Mouse (Mus musculus) limb, embryonic 11.5 days (tissue): ENCODE measurements around the gene Bmp7. TPM values are rescaled to one million over a fixed set of nuclear protein-coding genes. Genes with fewer than 3 reads are reported as not detected.
A peak's percentile ranks its signal among the peaks of the same experiment; 100 is the strongest.

ENCODE experiments used
- ATAC-seq: fragments of 200-750 bp; cut with Nextera tagmentation; 2 replicates; pipeline ENCODE4 v1.8.0; 2017; ENCODE audit warnings: low read depth; ENCODE audit not compliant: insufficient number of reproducible peaks, low FRiP score, low TSS enrichment
- DNase-seq: peaks from one replicate; pipeline ENCODE4 v3.0.0-alpha.2; 2015; ENCODE audit warnings: low spot score
- H3K27ac ChIP-seq: fragments of 300-500 bp; sonication (generic); replicated peaks from 2 replicates; pipeline ENCODE4 v1.5.1; 2014; ENCODE audit warnings: low read depth, mild to moderate bottlenecking, low read length
- H3K27me3 ChIP-seq: fragments of 300-500 bp; sonication (generic); 2 replicates; pipeline ENCODE4 v1.6.1; 2014; ENCODE audit warnings: mild to moderate bottlenecking, low read length, mixed read lengths; ENCODE audit not compliant: control insufficient read depth, insufficient read depth
- H3K36me3 ChIP-seq: fragments of 300-500 bp; sonication (generic); 2 replicates; pipeline ENCODE4 v1.6.1; 2014; ENCODE audit warnings: mild to moderate bottlenecking, low read length, moderate library complexity, mixed read lengths; ENCODE audit not compliant: control insufficient read depth, insufficient read depth
- H3K4me1 ChIP-seq: fragments of 300-500 bp; sonication (generic); 2 replicates; pipeline ENCODE4 v1.6.1; 2014; ENCODE audit warnings: low read length, mixed read lengths; ENCODE audit not compliant: control insufficient read depth, insufficient read depth
- H3K4me2 ChIP-seq: fragments of 300-500 bp; sonication (generic); 2 replicates; pipeline ENCODE4 v1.6.1; 2014; ENCODE audit warnings: low read depth, mild to moderate bottlenecking, moderate library complexity; ENCODE audit not compliant: severe bottlenecking
- H3K4me3 ChIP-seq: fragments of 300-500 bp; sonication (generic); 2 replicates; pipeline ENCODE4 v1.5.1; 2014; ENCODE audit warnings: low read depth, low read length
- H3K9ac ChIP-seq: fragments of 300-500 bp; sonication (generic); 2 replicates; pipeline ENCODE4 v1.6.1; 2014; ENCODE audit warnings: mild to moderate bottlenecking, low read length
- H3K9me3 ChIP-seq: fragments of 300-500 bp; sonication (generic); 2 replicates; pipeline ENCODE4 v1.6.1; 2016; ENCODE audit warnings: low read length; ENCODE audit not compliant: control insufficient read depth
- WGBS: fragments of 180-500 bp; shearing (Covaris S2); extraction: QIAGEN DNeasy Blood & Tissue Kit; methylation state at CpG from one replicate; pipeline ENCODE4 v1.1.7; 2014; 5-methylcytosine and 5-hydroxymethylcytosine counted together
- polyA plus RNA-seq: library from polyadenylated mRNA; unstranded; fragments of >200 nt; fragmentation: Nextera tagmentation; extraction: Ambion mirVana; gene quantifications from 2 replicates; pipeline ENCODE4 v1.2.1, GENCODE M21; 2014

Gene Bmp7
- polyA plus RNA-seq, 1 experiment from 2014 or later, result 38.1 TPM

- no peak overlapping the region for H3K27ac ChIP-seq
- peak; percentile 68 for DNase-seq
- no peak overlapping the region for H3K4me3 ChIP-seq
- 33% methylated on average over 29 of the region's 29 CpGs for WGBS
- no peak overlapping the region; the same call in 1 of the 2 replicates for H3K9ac ChIP-seq
- no peaks in the 10 kb centered on the region for H3K27me3 ChIP-seq
- H3K36me3 ChIP-seq, result no peaks in the 10 kb centered on the region
- H3K9me3 ChIP-seq, result no peaks in the 10 kb centered on the region; the same call in 1 of the 2 replicates
- ATAC-seq, result no peak
- peak overlapping the region; percentile 17; the same call in 1 of the 2 replicates for H3K4me2 ChIP-seq
- H3K4me1 ChIP-seq, result peaks cover 24% of the 10 kb centered on the region
Measured at GRCm38 (mm10) chr2:172862850-172863468, 77.2 kb downstream of the Bmp7 start.

GRCm38 (mm10) chr2:172862424-172862823 is 77.7 kb downstream of the Bmp7 start:
- WGBS, result 70% methylated on average over 19 of the region's 19 CpGs
- Histone ChIP-seq H3K9ac (no peak overlapping the region), H3K36me3 (no peaks in the 10 kb centered on the region), H3K9me3 (no peaks in the 10 kb centered on the region; the same call in 1 of the 2 replicates), H3K4me3 (no peak overlapping the region), H3K27me3 (no peaks in the 10 kb centered on the region), H3K27ac (no peak overlapping the region), H3K4me1 (peaks cover 22% of the 10 kb centered on the region), H3K4me2 (no peak overlapping the region)
- DNase-seq (no peak), ATAC-seq (no peak)

GRCm38 (mm10) chr2:172861590-172861989 is 78.5 kb downstream of the Bmp7 start:
- no peaks in the 10 kb centered on the region for H3K27me3 ChIP-seq
- no peak overlapping the region for H3K4me2 ChIP-seq
- H3K36me3 ChIP-seq, result no peaks in the 10 kb centered on the region
- H3K9ac ChIP-seq, result no peak overlapping the region
- WGBS, result 72% methylated on average over 14 of the region's 14 CpGs
- no peak for DNase-seq
- no peak overlapping the region for H3K27ac ChIP-seq
- no peak overlapping the region for H3K4me3 ChIP-seq
- no peak for ATAC-seq
- H3K9me3 ChIP-seq, result no peaks in the 10 kb centered on the region; the same call in 1 of the 2 replicates
- H3K4me1 ChIP-seq, result peaks cover 13% of the 10 kb centered on the region

- H3K36me3 ChIP-seq, result no peaks in the 10 kb centered on the region
- DNase-seq (no peak), ATAC-seq (no peak)
- H3K4me1 ChIP-seq, result peaks cover 10% of the 10 kb centered on the region; the same call in 1 of the 2 replicates
- H3K27ac ChIP-seq, result no peak overlapping the region
- H3K27me3 ChIP-seq, result no peaks in the 10 kb centered on the region
- no peak overlapping the region for H3K4me2 ChIP-seq
- H3K4me3 ChIP-seq, result no peak overlapping the region
- no peaks in the 10 kb centered on the region; the same call in 1 of the 2 replicates for H3K9me3 ChIP-seq
- WGBS, result 88% methylated on average over 8 of the region's 8 CpGs
- H3K9ac ChIP-seq, result no peak overlapping the region
Measured at GRCm38 (mm10) chr2:172860593-172860992, 79.5 kb downstream of the Bmp7 start.

- Histone ChIP-seq H3K9ac (no peak overlapping the region), H3K4me3 (no peak overlapping the region), H3K9me3 (no peaks in the 10 kb centered on the region; the same call in 1 of the 2 replicates), H3K4me1 (peaks cover 10% of the 10 kb centered on the region; the same call in 1 of the 2 replicates), H3K4me2 (no peak overlapping the region), H3K36me3 (no peaks in the 10 kb centered on the region), H3K27ac (no peak overlapping the region), H3K27me3 (no peaks in the 10 kb centered on the region)
- ATAC-seq, result no peak
- no peak for DNase-seq
- WGBS, result 89% methylated on average over 7 of the region's 7 CpGs
Measured at GRCm38 (mm10) chr2:172860104-172860503, 80.0 kb downstream of the Bmp7 start.

- WGBS, result 64% methylated on average over 10 of the region's 10 CpGs
- Histone ChIP-seq H3K36me3 (no peaks in the 10 kb centered on the region), H3K4me1 (peaks cover 8% of the 10 kb centered on the region; the same call in 1 of the 2 replicates), H3K9ac (no peak overlapping the region), H3K9me3 (no peaks in the 10 kb centered on the region; the same call in 1 of the 2 replicates), H3K4me3 (no peak overlapping the region), H3K27ac (no peak overlapping the region), H3K27me3 (no peaks in the 10 kb centered on the region), H3K4me2 (no peak overlapping the region)
- DNase-seq (no peak), ATAC-seq (no peak)
Measured at GRCm38 (mm10) chr2:172857048-172857447, 83.1 kb downstream of the Bmp7 start.

- Histone ChIP-seq H3K27ac (no peak overlapping the region), H3K36me3 (no peaks in the 10 kb centered on the region), H3K4me3 (no peak overlapping the region), H3K4me2 (no peak overlapping the region), H3K4me1 (peaks cover 12% of the 10 kb centered on the region; the same call in 1 of the 2 replicates), H3K9me3 (no peaks in the 10 kb centered on the region; the same call in 1 of the 2 replicates), H3K9ac (no peak overlapping the region), H3K27me3 (no peaks in the 10 kb centered on the region)
- no peak for DNase-seq
- WGBS, result 68% methylated on average over 2 of the region's 2 CpGs
- no peak for ATAC-seq
Measured at GRCm38 (mm10) chr2:172856549-172856948, 83.6 kb downstream of the Bmp7 start.

- no peak for ATAC-seq
- Histone ChIP-seq H3K27me3 (no peaks in the 10 kb centered on the region), H3K9me3 (no peaks in the 10 kb centered on the region; the same call in 1 of the 2 replicates), H3K4me1 (peaks cover 14% of the 10 kb centered on the region), H3K4me2 (no peak overlapping the region), H3K27ac (no peak overlapping the region), H3K9ac (no peak overlapping the region), H3K36me3 (no peaks in the 10 kb centered on the region), H3K4me3 (no peak overlapping the region)
- DNase-seq, result no peak
- 75% methylated on average over 2 of the region's 2 CpGs for WGBS
Measured at GRCm38 (mm10) chr2:172854136-172854535, 86.0 kb downstream of the Bmp7 start.
